Mouse (Mus musculus) CD4-positive, CD25-positive, alpha-beta regulatory T cell, adult 4 months (primary cell): ENCODE data around the gene Sycp2. TPM values are rescaled to one million over a fixed set of nuclear protein-coding genes. Genes with fewer than 3 reads are reported as not detected.
A peak's percentile ranks its signal among the peaks of the same experiment; 100 is the strongest.
"Not testable (repeated sequence)": the region's sequence is repeated elsewhere in the genome, so short reads cannot be mapped to it uniquely, and the experiment has no call there.

ENCODE experiments used
- ATAC-seq: one replicate; pipeline ENCODE4 v1.8.0; 2017
- polyA plus RNA-seq, 2 experiments: library from polyadenylated mRNA; unstranded; fragments of 100-300 nt; shearing (Covaris generic); gene quantifications; one replicate each; pipeline ENCODE4 v1.2.1; 2017

Sycp2 gene
- polyA plus RNA-seq, 2 experiments from 2014 or later, result not detected

DNA sequence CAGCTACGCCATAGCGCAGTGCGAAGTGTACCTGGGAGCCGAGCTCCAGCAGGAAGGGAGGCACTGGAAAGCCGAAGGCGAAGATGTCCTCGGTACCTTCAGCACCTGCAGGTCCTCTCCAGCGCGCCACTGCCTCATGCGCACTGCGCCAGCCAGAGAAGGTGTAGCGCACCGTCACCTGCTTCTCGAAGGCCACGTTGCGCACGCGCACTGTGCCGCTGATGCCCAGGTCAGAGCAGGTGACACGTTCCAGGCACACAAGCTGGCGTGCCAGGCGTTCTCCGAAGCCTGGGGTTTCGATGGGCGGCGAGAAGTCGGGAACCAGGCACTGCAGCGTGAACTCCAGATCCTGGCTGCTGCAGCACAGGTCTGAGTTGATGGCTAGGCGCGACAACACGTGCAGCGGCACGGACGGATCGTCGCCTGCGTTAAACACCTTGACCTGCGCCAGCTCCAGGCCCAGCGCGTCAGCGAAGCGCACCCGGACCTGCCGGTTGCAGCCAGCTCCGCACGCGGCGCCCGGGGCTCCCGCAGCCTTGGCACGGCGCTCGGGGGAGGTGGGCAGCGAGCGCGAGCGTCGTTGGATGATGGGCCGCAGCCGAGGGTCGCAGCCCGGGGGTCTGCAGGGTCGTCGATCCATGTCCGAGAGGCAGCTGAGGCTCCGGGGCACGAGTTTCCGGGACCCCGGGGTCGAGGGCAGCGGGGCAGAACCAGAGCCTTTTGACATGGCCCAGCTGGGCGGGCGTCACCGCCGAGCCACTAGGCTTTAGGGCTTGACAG, 6.2 kb upstream of the Sycp2 start:
- no peak for ATAC-seq

DNA sequence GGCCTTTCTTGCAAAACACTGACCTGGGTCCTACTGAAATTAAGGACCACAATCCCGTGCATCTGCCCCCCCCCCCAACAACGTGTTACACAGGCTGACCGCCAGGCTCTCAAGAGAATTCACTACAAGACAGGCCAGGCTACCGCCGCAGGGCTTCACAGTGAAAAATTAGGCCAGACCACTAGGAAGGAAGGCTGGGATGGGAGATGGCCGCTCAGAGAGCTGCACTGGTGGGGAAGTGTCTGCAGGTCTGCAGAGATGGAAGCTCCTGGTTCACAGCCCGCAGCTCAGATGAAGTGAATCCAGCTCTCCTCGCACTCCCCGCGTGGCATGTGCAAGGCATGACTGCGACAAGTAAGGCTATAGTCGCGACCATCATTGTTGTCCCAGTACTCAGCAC, 5.6 kb upstream of the Sycp2 start:
- no peak for ATAC-seq

DNA sequence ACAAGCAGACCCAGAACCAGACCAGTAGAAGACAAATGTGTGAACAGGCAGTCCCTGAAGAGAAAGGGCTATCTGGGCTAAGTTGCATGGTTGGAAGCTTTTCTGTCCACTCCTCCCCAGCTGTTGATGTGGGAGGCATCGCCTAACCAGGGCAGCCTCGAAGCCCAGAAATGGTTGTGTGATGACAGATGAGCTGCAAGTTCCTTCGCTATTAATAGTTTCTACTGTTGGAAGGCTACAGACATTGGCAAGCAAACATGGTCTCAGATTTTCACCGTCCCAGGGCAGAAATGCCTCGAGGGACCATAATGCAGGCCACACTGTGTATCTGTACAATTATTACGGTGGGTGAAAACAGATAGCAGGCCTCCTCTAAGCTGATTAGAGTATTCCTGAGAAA, 5.1 kb upstream of the Sycp2 start:
- no peak for ATAC-seq

DNA sequence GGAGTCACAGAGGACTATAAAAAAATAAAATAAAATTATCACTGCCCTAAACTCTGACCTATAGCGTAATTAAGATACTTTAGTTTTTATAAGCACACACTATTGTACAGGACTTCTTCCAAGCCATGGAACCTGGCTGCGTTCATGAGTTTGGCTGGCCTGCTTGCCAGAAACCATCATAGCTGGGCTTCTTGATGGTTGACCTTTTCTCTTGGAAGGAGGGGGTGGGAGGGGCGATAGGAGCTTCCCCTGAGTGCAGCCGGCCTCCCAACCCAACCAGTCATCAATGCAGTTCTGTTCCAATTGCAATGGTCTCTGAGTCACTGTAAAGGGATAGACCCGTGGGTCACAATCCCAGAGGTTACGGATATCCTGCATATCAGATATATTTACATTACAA, 2.8 kb upstream of the Sycp2 start:
- ATAC-seq, result no peak

DNA sequence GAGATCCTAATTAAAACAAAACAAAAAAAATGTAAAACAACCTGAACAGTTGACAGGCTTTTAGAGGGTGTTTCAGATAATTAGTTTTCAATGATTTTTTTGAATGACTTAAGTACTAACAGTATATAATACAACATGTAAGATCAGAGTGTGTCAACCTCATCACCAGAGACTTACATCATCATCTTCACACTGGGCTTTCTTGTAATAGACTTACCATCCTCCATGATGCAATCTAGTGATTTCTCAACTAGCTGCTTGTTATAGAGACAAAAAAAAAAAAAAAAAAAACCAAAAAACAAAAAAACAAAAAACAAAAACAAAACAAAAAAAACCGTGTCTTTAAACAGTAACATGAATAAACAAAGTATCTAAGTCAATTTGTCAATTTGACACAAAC, 1.5 kb upstream of the Sycp2 start:
- no peak for ATAC-seq

DNA sequence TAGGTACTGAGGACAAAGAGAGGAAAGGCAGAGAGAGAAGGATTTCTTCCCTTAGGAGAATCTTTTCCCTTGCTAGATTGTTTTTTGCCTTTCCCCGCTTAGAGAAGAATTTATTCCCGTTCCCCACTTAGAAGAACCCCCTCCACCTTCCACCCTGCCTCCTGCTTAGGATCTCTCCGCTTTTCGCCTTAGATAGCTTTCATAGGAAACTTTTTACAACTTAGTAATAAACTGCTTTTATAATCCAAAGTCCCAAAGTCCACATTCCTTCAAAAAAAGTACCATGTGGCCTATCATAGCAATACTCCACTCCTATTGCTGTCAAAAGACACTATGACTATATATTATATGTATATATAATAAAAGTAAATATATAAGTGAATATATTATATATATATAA, 64.9 kb downstream of the Sycp2 start:
- ATAC-seq, result no peak

DNA sequence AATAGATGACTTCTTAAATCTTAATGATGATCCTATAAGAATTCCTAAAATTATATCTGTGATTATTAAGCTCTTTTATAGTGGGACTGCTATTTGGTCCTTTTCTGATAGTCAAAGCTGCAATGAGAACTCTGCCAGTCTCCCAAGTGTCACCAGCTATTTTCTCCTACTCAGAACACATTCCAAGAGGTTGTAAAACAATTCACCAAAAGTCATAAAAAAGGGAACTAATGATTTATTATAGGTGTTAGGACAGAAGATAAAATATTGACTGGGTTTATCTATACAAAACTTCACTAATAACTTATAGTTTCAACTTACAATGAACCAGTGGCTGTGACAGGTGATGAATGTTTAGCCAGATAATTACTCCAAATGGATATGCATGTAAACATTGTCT, 65.4 kb downstream of the Sycp2 start:
- ATAC-seq, result not testable (repeated sequence)

DNA sequence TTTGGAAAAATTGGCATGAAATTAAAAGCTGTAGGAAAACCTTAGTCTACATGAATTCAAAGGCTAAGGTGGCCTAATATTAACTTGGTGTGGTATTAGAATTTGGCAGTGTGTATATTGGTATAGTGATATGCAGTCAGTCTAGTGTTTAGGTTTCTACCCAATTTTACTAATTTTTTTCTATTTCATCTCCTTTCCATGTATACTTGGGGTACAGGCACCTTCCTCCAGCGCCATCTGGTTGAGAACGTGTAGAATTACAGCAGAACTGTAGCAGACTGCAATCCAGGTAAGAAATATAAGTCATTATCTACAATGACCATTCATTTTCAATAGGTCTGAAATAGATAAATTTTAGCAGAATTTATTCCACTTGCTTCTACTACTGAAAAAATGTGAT, 68.4 kb downstream of the Sycp2 start:
- ATAC-seq, result no peak

DNA sequence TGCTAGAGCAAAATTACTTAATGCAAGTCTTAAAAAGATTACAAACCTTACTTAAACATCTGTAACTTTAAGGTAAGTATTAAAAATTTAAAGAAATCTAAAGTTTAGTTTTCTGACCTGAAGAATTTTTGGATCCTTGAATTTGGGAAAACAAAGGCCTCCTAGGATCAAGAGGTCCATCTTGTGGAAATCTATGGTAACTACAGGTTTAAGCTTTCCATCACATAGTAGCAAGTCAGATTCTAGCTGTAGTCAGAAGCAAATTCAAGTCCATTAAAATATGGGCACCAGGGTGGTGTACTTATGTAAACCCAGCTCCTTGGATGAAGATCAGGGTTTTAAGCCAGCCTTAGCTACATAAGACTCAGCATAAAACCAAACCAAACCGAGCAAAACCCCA, 69.6 kb downstream of the Sycp2 start:
- no peak for ATAC-seq

DNA sequence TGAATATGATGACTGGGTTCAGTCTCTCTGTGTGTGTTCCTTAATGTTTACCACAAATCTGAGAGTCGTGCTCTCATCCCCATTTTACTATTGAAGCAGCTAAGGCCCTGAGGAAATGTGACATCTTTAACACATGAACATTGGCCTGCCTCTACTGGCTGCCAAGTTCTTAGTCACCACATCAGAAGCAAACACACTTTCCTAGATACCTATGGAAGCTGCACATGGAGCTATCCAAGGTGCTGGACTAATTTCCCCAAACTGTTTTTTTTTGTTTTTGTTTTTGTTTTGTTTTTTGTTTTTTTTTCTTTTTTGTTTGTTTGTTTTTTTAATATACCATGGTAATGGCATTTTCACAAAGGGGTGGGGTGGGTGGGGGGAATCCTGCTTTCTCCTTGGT, 77.5 kb downstream of the Sycp2 start:
- no peak for ATAC-seq

DNA sequence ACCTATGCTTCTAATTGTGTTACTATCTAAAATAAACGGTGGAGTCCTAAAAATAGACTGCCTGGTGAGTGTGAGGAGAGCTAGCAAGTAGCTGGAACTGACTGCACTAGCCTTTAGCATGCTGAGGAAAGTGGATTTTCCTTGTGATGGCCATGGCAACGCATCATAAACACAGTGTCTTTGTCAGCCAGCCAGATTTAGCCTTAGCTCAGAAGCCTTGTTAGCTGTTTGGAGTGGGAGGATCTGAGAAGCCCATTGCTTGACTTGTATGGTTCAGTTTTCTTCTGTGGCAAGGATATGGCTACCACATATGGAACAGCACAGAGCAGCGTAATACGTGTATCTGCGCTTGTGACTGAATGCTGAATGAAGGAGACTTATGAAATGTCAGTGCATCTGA, 77.9 kb downstream of the Sycp2 start:
- ATAC-seq, result no peak

DNA sequence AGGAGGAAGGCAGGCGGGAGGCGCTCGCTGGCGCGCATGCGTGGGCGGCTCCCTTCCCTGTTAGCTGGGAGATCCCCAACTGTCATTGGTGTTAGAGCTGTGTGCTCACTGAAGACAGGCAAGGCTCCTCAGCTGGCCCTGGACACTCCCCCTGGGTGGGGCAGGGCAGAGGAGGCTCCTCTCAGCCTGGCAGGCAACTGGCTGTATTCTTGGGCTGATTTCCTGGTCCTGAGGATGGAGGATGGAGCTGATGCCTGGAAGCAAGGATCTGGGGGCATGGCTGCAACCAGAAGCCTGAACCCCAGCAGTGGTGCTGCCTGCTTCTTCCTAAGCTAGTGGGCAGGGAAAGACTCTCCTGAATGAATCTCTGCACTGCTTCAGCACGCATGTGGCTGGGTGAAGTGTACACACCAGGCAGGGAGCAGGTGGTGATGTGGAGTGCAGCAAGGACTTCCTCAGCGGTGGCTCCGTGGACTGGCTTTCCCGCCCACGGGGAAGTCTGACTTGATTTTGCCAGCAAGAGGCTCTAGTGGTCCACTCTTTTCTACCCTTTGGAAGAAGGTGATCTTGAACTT, 79.9 kb downstream of the Sycp2 start:
- peak; percentile 62 for ATAC-seq

DNA sequence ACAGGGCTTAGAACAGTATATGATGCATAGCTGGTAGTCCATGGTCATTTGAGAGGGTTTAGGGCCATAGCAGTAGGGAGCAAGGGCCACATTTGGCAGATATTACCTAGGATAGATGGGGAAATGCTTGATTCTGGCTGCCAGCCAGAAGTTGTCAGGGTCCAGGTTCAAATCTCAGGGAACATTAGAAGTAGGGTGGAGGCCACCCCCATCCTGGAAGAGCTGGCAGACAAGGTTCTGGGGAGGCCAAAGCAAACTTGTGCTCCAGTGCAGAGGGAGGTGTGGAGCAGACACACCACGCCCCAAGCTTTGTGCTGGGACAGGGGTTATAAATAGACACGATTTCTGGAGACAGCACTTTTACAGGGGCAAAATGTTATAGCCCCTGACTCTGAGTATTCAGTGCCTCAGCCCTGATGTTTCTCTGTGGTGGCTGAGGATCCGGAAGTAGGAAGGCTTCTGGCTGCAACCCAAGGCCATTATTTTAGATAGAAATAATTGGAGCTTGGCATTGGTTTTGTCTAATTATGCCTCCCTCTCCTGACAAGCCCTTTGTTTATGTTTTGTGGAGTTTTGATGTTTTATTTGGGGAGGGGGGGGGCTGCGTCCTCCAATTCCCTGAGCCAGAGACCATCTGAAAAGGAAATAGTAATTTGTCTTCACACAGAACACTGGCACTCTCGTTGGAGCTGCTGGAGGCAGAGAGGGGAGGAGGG, 80.6 kb downstream of the Sycp2 start:
- no peak for ATAC-seq

DNA sequence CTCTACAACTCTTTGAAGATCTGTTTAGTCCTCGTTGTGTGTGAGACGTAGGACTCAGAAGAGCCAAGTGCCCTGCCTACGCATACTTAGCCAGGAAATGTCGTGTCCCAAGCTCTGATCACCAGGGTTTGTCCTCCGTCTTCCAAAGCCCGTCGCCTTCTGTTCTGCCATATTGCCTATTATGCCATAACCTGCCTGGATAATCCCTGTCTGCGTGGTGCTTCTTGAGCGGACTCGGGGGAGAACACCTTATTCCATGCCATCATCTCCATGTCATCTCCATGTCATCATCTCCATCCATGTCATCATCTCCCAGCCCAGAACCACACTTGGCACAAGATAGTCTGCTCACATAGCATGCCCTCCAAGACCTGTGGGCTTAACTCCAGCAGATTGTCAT, 81.4 kb downstream of the Sycp2 start:
- no peak for ATAC-seq

DNA sequence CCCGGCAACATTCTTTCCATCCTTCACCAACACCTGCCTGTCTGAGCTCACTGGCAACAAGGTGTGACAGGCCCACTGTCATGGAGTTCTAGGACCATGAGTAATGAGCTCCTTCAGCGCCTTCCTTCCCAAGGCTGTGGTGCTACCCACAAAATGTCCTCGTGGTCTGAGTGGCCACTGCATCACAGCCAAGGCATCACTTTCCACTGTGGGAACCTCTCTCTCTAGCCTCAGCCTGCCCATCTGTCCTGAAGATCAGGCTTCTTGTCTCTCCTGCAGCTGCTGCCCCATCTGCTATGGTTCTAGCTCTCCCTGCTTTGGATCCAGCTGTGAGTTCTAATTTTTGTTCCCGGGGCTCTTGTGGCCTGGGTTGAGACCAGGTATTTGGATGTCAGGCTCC, 82.7 kb downstream of the Sycp2 start:
- no peak for ATAC-seq

DNA sequence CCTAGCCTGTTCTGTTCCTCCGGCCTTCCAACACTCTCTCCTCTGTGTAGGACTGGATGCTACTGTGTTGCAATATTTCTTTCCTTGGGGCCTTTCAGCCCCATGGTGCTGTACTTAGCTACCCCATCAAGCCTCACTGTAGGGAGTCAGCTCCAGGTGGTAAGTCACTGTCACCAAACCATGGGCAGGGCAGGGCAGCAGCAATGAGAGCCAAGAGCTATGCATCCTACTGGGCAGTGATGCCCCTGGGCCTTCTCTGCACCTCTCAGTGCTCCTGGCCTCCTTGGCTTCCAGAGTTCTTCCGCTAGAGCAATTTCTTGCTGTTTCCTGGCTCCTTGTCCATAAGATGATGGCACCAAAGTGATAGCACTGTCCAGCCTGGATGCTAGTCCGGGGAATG, 83.1 kb downstream of the Sycp2 start:
- ATAC-seq, result no peak

DNA sequence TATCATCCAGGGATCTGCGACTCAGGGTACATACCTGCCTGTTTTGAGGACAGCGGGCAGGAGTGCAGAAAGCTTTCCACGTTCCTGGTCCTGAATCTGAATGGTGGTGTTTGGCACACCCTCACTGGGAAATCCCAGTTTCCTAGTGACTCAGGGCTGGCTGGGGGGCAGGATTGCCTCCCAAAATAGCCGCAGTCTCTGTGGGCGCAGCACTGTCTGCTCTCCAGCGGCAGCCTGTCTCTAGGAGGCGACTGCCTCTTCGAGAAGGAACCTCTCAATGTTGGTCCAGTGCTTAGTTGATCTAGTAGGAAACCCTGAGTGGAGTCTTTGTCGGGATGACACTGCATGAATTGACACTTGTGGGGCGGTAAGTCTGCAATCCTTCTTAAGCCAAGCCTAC, 86.2 kb downstream of the Sycp2 start:
- no peak for ATAC-seq

DNA sequence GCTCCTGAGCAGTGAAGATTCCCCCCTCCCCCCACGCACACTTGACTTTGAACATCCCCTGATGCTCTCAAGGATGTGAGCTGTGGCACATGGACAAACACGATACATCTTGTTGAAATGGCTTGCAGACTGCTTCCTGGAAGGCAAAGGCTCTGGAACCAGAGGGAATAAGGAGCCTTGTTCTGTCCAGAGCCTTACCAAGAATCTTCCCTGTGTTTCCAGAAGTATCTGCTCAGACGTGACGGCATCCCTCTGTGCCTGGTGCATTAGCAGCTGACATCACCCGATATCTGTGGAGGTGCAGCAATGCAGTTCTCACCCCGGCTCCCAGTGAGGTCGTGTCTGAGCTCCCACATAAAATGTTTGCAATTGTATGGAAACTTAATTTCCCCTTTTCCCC, 87.7 kb downstream of the Sycp2 start:
- no peak for ATAC-seq

DNA sequence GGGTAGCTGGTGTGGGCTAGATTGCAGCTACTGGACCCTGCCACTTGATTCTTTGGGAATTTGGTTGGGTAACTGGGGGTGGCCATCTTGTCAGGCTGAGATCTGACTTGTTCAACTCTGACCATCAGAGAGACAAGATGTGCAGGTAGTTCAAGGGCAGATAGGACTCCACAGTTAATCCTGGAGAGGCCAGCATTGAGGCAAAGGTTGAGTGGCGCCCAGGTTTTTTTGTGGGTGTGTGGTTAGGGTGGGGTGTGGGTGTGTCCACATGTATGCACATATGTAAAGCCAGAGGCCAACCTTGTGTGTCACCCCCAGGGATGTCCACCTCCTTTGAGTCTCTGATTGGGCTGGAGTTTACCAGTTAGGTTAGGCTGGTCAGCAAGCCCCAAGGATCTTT, 91.2 kb downstream of the Sycp2 start:
- no peak for ATAC-seq

DNA sequence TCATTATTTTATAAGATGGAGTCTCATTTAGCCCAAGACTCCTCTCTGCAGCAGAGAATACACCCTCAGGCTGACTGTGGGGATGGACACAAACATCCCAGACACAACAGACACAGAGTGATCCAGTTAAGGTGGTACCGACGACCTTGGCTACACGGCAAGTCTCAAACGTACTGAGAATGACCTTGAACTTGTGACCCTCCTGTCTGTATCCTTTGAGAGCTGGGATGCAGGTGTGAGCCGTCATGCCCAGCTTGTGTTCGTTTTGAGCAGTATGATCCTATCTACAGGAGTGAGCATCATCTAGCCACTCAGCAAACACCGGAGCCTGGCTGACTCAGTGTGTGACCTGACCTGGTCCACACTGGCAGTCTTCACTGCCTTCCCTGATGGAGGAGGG, 93.9 kb downstream of the Sycp2 start:
- no peak for ATAC-seq

DNA sequence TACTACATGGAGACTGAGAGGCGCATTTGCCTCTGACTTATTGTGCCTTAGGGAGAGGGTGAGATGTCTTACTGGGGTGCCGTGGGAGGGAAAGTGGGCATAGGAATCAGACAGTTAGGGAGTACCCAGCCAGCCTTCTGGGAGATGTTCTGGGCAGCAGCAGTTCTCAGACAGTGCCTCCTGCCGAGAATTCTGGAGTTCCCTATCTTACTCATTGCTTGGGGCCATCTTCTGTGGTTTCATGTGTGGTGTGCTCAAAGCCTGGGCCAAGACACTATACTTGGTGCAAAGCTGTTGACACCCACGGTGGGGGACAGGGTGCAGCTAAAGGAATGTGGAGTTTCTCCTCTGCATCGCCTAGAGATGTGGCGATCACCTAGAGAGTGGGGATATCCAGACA, 102.8 kb downstream of the Sycp2 start:
- no peak for ATAC-seq

DNA sequence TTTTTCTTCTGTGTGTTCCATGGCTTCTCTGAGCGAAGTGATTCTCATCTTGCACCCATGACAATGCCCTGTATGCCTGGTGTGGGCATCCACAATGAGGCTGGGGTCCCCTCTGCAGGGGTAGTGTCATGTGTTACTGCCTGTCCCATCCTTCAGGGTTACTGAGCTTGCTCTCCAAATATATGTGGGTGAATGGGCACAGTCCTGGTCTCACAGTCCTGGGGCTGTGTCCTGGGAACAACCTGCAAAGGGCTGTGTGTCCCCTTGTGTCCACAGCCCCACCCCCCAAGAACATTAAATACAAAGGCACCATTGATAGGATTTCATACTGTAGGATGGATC, 103.3 kb downstream of the Sycp2 start:
- ATAC-seq, result no peak

DNA sequence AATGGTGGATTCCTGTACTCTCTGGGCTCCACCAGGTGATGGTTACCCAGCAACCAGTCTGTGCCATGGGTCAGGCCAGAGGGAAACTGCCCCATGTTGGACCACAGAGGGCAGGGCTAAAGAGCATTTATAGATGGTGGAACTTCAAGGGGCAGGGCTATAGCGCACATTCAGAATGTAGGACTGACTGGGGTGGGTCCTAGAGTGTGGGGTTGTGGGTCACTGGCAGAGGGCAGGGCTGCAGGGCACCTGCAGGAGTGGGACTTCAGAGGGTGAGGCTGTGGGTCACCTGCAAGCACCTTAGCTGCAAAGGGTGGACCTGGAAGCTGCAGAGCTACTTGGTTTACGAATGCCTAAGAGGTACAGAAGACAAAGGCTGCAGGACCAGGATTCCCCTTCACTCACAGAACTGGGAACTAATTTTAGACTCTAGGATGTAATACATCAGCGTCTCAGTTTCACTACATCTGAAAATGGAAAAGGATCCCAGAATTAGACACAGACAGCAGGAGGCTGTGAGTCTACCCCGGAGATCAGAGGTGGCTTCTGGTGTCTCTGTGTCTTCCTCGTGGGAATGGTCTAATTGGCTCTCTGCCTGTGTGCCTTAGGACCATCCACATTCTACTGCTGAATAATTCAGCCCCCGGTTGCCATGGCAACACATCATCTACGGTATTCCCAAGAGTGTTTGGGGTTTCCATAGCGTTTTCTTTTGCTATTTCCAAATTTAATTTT, 103.9 kb downstream of the Sycp2 start:
- ATAC-seq, result no peak
